Mouse (Mus musculus): ENCODE results near the gene Hhat. TPM values are rescaled to one million over a fixed set of nuclear protein-coding genes. Genes with fewer than 3 reads are reported as not detected.

The Hhat gene
- total and polyA plus RNA-seq, 3 experiments = 0.22 TPM; not detected in 2

- ATAC-seq (ENCODE audit: extremely low read depth, insufficient number of reproducible peaks, low FRiP score, poor library complexity, severe bottlenecking) = no peak
- H3K4me3 ChIP-seq (ENCODE audit: low read depth, low read length) = no peak overlapping the region
- DNase-seq (ENCODE audit: low spot score) = no peak
- TF ChIP-seq POLR2AphosphoS5 (IDR thresholded peaks at IDR 0.05; ENCODE audit: insufficient replicate concordance, low read depth, low read length) (no peak), CTCF (IDR thresholded peaks at IDR 0.05; ENCODE audit: low read depth, low read length) (no peak), TAL1 (conservative IDR thresholded peaks at IDR 0.05; ENCODE audit: low read depth, low read length) (no peak), GATA2 (IDR thresholded peaks at IDR 0.05; ENCODE audit: borderline replicate concordance, low read depth, low read length) (no peak), GATA1 (IDR thresholded peaks at IDR 0.05; ENCODE audit: borderline replicate concordance, low read length) (no peak)
- H3K9me3 ChIP-seq (replicated peaks) = peaks cover 52% of the 10 kb centered on the region
- no peaks in the 10 kb centered on the region for H3K36me3 ChIP-seq (replicated peaks)
- H3K4me1 ChIP-seq (ENCODE audit: insufficient read depth, low read depth, low read length) = no peaks in the 10 kb centered on the region
- no peaks in the 10 kb centered on the region for H3K27me3 ChIP-seq (ENCODE audit: insufficient read depth, low read length)
Observed at GRCm38 (mm10) chr1:192448512-192448911, 322.5 kb downstream of the Hhat start.

GRCm38 (mm10) chr1:192447666-192448065 is 323.4 kb downstream of the Hhat start:
- ATAC-seq (ENCODE audit: extremely low read depth, insufficient number of reproducible peaks, low FRiP score, poor library complexity, severe bottlenecking) (no peak), DNase-seq (ENCODE audit: low spot score) (no peak)
- H3K36me3 ChIP-seq (replicated peaks) = no peaks in the 10 kb centered on the region
- no peaks in the 10 kb centered on the region for H3K4me1 ChIP-seq (ENCODE audit: insufficient read depth, low read depth, low read length)
- H3K9me3 ChIP-seq (replicated peaks) = peaks cover 52% of the 10 kb centered on the region
- no peak overlapping the region for H3K4me3 ChIP-seq (ENCODE audit: low read depth, low read length)
- H3K27me3 ChIP-seq (ENCODE audit: insufficient read depth, low read length) = no peaks in the 10 kb centered on the region
- TF ChIP-seq GATA2 (IDR thresholded peaks at IDR 0.05; ENCODE audit: borderline replicate concordance, low read depth, low read length) (no peak), POLR2AphosphoS5 (IDR thresholded peaks at IDR 0.05; ENCODE audit: insufficient replicate concordance, low read depth, low read length) (no peak), GATA1 (IDR thresholded peaks at IDR 0.05; ENCODE audit: borderline replicate concordance, low read length) (no peak), TAL1 (conservative IDR thresholded peaks at IDR 0.05; ENCODE audit: low read depth, low read length) (no peak), CTCF (IDR thresholded peaks at IDR 0.05; ENCODE audit: low read depth, low read length) (no peak)

Other genes with a start within 250 kb of the Hhat start
- not detected in 2 replicates for gene Sertad4, start 84.5 kb upstream of the Hhat start, total RNA-seq (2014; fragmentation: Nextera tagmentation)
- gene Sertad4, start 84.5 kb upstream of the Hhat start, total RNA-seq (2017) = 0.06 and 0.11 TPM in 2 replicates
- not detected in 2 replicates for gene Sertad4, start 84.5 kb upstream of the Hhat start, polyA plus RNA-seq (2012)

All from G1E (cell line).